Mouse (Mus musculus) MEL (cell line): Measurements from ENCODE around the gene Spo11. TPM values are rescaled to one million over a fixed set of nuclear protein-coding genes. Genes with fewer than 3 reads are reported as not detected.

Experiments
- DNase-seq: peaks from one replicate; pipeline ENCODE4 v3.0.0; 2011; ENCODE audit warnings: low read depth, low spot score
- H3K27ac ChIP-seq: 2 replicates; pipeline ENCODE4 v1.5.1; 2012; ENCODE audit warnings: low read depth, mild to moderate bottlenecking, control low read depth, low read length, moderate library complexity; ENCODE audit not compliant: control insufficient read depth
- H3K27me3 ChIP-seq, 2 experiments: fragments of 150-350 bp in 1 of 2; sonication (generic) in 1 of 2; 2 replicates each; pipeline ENCODE4 v1.6.1; 2012; ENCODE audit warnings: low read length in 2 of 2, mild to moderate bottlenecking in 2 of 2, improper control_type of control experiment in 1 of 2, moderate library complexity in 1 of 2; ENCODE audit not compliant: insufficient read depth in 2 of 2, control insufficient read depth in 1 of 2
- H3K36me3 ChIP-seq, 2 experiments: 2 replicates each; pipeline ENCODE4 v1.6.1; 2012 to 2014; ENCODE audit warnings: low read length in 2 of 2, improper control_type of control experiment in 1 of 2, inconsistent platforms in 1 of 2, mild to moderate bottlenecking in 1 of 2; ENCODE audit not compliant: insufficient read depth in 2 of 2, control insufficient read depth in 1 of 2
- H3K4me1 ChIP-seq, 2 experiments: fragments of 150-350 bp in 1 of 2; sonication (generic) in 1 of 2; 2 replicates each; pipeline ENCODE4 v1.6.1; 2012; ENCODE audit warnings: low read length in 2 of 2, improper control_type of control experiment in 1 of 2, mild to moderate bottlenecking in 1 of 2; ENCODE audit not compliant: insufficient read depth in 2 of 2, control insufficient read depth in 1 of 2
- H3K4me3 ChIP-seq, 2 experiments: fragments of 150-350 bp in 1 of 2; sonication (generic) in 1 of 2; 2 replicates each; pipeline ENCODE4 v1.5.1; 2012; ENCODE audit warnings: low read depth in 2 of 2, low read length in 2 of 2, mild to moderate bottlenecking in 2 of 2, moderate library complexity in 2 of 2, control low read depth in 1 of 2, improper control_type of control experiment in 1 of 2; ENCODE audit not compliant: control insufficient read depth in 1 of 2, insufficient read depth in 1 of 2
- H3K79me2 ChIP-seq: 2 replicates; pipeline ENCODE4 v1.6.1; 2012; ENCODE audit warnings: mild to moderate bottlenecking, low read length, moderate library complexity; ENCODE audit not compliant: control insufficient read depth, poor library complexity, insufficient read depth
- H3K9ac ChIP-seq: 2 replicates; pipeline ENCODE4 v1.6.1; 2012; ENCODE audit warnings: low read depth, mild to moderate bottlenecking, control low read depth, low read length, moderate library complexity; ENCODE audit not compliant: control insufficient read depth, poor library complexity, severe bottlenecking
- H3K9me3 ChIP-seq: fragments of 150-350 bp; sonication (generic); replicated peaks from 2 replicates; pipeline ENCODE4 v1.6.1; 2012; ENCODE audit warnings: mild to moderate bottlenecking, low read length, improper control_type of control experiment, moderate library complexity; ENCODE audit not compliant: insufficient read depth
- BHLHE40 ChIP-seq: IDR thresholded peaks from 2 replicates; pipeline ENCODE4 v1.6.1; 2012; ENCODE audit warnings: low read depth, mild to moderate bottlenecking, inconsistent platforms, low read length, improper control_type of control experiment, borderline replicate concordance
- ELF1 ChIP-seq: IDR thresholded peaks from 2 replicates; pipeline ENCODE4 v1.6.1; 2014; ENCODE audit warnings: low read depth, mild to moderate bottlenecking, inconsistent platforms, low read length, improper control_type of control experiment, moderate library complexity
- ETS1 ChIP-seq: IDR thresholded peaks from 2 replicates; pipeline ENCODE4 v1.6.1; 2012; ENCODE audit warnings: low read depth, mild to moderate bottlenecking, inconsistent platforms, low read length, improper control_type of control experiment, moderate library complexity
- GABPA ChIP-seq: IDR thresholded peaks from 2 replicates; pipeline ENCODE4 v1.6.1; 2012; ENCODE audit warnings: low read depth, mild to moderate bottlenecking, inconsistent platforms, low read length, improper control_type of control experiment, moderate library complexity
- MAFK ChIP-seq: IDR thresholded peaks from 2 replicates; pipeline ENCODE4 v1.6.1; 2011; ENCODE audit warnings: low read depth, mild to moderate bottlenecking, low read length, improper control_type of control experiment, borderline replicate concordance
- MAZ ChIP-seq: IDR thresholded peaks from 2 replicates; pipeline ENCODE4 v1.6.1; 2012; ENCODE audit warnings: low read depth, mild to moderate bottlenecking, inconsistent platforms, low read length, improper control_type of control experiment
- MEF2A ChIP-seq: IDR thresholded peaks from 2 replicates; pipeline ENCODE4 v1.6.1; 2014; ENCODE audit warnings: low read depth, mild to moderate bottlenecking, inconsistent platforms, low read length, improper control_type of control experiment; ENCODE audit not compliant: poor library complexity, insufficient replicate concordance, severe bottlenecking; ENCODE audit errors: extremely low read depth
- MXI1 ChIP-seq: IDR thresholded peaks from 2 replicates; pipeline ENCODE4 v1.6.1; 2011; ENCODE audit warnings: mild to moderate bottlenecking, low read depth, low read length, improper control_type of control experiment
- MYB ChIP-seq: IDR thresholded peaks from 2 replicates; pipeline ENCODE4 v1.6.1; 2011; ENCODE audit warnings: mild to moderate bottlenecking, low read depth, low read length, improper control_type of control experiment
- MYC ChIP-seq: IDR thresholded peaks from 2 replicates; pipeline ENCODE4 v1.6.1; 2011; ENCODE audit warnings: low read depth, mild to moderate bottlenecking, low read length, improper control_type of control experiment, moderate library complexity
- POLR2A ChIP-seq, 2 experiments: IDR thresholded peaks; 2 replicates each; pipeline ENCODE4 v1.6.1; 2011 to 2012; ENCODE audit warnings: low read length in 2 of 2, mild to moderate bottlenecking in 2 of 2, control low read depth in 1 of 2, improper control_type of control experiment in 1 of 2, low read depth in 1 of 2, moderate library complexity in 1 of 2; ENCODE audit not compliant: control insufficient read depth in 1 of 2, insufficient read depth in 1 of 2, poor library complexity in 1 of 2
- POLR2AphosphoS2 ChIP-seq: IDR thresholded peaks from 2 replicates; pipeline ENCODE4 v1.6.1; 2011; ENCODE audit warnings: low read length, improper control_type of control experiment
- POLR2AphosphoS5 ChIP-seq: IDR thresholded peaks from 2 replicates; pipeline ENCODE4 v1.6.1; 2012; ENCODE audit warnings: low read depth, borderline replicate concordance, mild to moderate bottlenecking, inconsistent platforms, low read length, moderate library complexity, mixed read lengths
- RAD21 ChIP-seq: IDR thresholded peaks from 2 replicates; pipeline ENCODE4 v1.6.1; 2011; ENCODE audit warnings: mild to moderate bottlenecking, low read depth, low read length, improper control_type of control experiment
- SIN3A ChIP-seq: IDR thresholded peaks from 2 replicates; pipeline ENCODE4 v1.6.1; 2012; ENCODE audit warnings: low read length, improper control_type of control experiment, inconsistent platforms
- SMC3 ChIP-seq: IDR thresholded peaks from 2 replicates; pipeline ENCODE4 v1.6.1; 2011; ENCODE audit warnings: low read depth, low read length, improper control_type of control experiment
- USF2 ChIP-seq, 2 experiments: IDR thresholded peaks; 2 replicates each; pipeline ENCODE4 v1.6.1; 2011 to 2012; ENCODE audit warnings: improper control_type of control experiment in 2 of 2, low read length in 2 of 2, borderline replicate concordance in 1 of 2, inconsistent platforms in 1 of 2, low read depth in 1 of 2, mild to moderate bottlenecking in 1 of 2; ENCODE audit not compliant: insufficient read depth in 1 of 2
- ZMIZ1 ChIP-seq: IDR thresholded peaks from 2 replicates; pipeline ENCODE4 v1.6.1; 2012; ENCODE audit warnings: low read depth, mild to moderate bottlenecking, inconsistent platforms, low read length, improper control_type of control experiment, moderate library complexity
- ZNF384 ChIP-seq: IDR thresholded peaks from 2 replicates; pipeline ENCODE4 v1.6.1; 2012; ENCODE audit warnings: low read depth, mild to moderate bottlenecking, inconsistent platforms, low read length, improper control_type of control experiment
- polyA plus RNA-seq, 2 experiments: library from polyadenylated mRNA; stranded (reverse) in 1 of 2; unstranded in 1 of 2; fragments of >175 nt in 1 of 2; fragments of >200 nt in 1 of 2; gene quantifications; 2 replicates each; pipeline versions ENCODE4 v1.2.1 to v1.2.4; 2012; ENCODE audit warnings: low replicate concordance in 2 of 2, low read depth in 1 of 2; ENCODE audit not compliant: insufficient read length in 2 of 2, insufficient read depth in 1 of 2, missing spikeins in 1 of 2
- total RNA-seq: library from RNA; depleted of rRNA; stranded (reverse); fragments of 300-350 nt; gene quantifications from 2 replicates; pipeline ENCODE4 v1.2.3, GENCODE M21; 2012

Spo11 gene
- total and polyA plus RNA-seq, 3 experiments: not detected

DNA sequence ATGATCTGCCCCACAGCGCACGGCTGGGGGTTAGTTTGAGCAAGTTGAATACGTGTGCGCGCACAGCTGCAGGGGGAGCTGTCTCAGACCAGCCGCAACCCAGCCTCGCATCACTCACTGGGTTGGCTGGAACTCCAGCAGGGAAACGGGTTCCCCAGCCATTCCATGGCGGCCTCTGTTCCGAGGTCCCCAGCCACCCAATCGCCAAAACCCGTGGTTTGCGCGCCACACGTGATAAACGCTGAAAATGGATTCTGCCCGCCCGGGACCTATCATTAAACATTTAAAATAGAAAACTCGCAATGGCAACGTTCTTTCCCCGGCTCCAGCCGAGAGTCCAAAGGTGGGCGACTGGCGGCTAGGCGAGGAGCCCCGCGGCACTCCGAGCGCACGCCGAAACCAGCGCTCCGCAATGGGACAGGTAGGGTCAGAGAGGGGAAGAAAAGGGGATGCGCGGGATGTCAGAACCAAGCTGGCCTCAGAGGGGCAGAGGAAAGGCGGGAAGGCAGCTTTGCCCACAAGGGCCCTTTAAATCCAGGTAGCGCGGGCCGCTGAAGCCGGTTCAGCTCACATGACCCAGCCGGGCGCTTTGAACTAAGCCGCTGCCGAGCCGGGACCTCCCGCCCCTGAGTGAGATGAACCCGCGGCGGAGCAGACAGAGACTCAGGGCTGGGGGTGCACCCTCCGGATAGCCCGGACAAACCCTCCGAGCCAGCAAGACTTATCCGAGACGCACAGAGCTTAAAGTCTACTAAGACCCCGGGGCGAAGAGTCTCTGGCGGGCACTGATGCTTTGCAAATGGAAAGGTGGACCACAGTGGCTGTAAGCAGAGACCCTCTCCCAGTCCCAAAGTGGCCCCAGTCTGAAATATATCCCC, 38.5 kb upstream of the Spo11 start:
- H3K27ac ChIP-seq: no peak overlapping the region
- H3K9me3 ChIP-seq: no peaks in the 10 kb centered on the region
- DNase-seq: no peak
- H3K4me1 ChIP-seq: no peaks in the 10 kb centered on the region
- H3K27me3 ChIP-seq: no peaks in the 10 kb centered on the region
- TF ChIP-seq MYC (no peak), GABPA (no peak), ZMIZ1 (no peak), USF2 (IDR thresholded peaks at IDR 0.05; ENCODE audit: borderline replicate concordance in 1 of 2, insufficient read depth in 1 of 2, low read depth in 1 of 2, low read length in 2 of 2) (no peak), POLR2A (IDR thresholded peaks at IDR 0.05; ENCODE audit: control insufficient read depth in 1 of 2, insufficient read depth in 1 of 2, low read depth in 1 of 2, low read length in 2 of 2, poor library complexity in 1 of 2) (no peak), ELF1 (no peak), BHLHE40 (no peak), MXI1 (no peak), POLR2AphosphoS2 (no peak)
- TF ChIP-seq, all 39 proteins: peak for 0
- Histone ChIP-seq H3K4me3 (no peak overlapping the region), H3K36me3 (no peaks in the 10 kb centered on the region), H3K79me2 (no peaks in the 10 kb centered on the region), H3K9ac (no peak overlapping the region)

DNA sequence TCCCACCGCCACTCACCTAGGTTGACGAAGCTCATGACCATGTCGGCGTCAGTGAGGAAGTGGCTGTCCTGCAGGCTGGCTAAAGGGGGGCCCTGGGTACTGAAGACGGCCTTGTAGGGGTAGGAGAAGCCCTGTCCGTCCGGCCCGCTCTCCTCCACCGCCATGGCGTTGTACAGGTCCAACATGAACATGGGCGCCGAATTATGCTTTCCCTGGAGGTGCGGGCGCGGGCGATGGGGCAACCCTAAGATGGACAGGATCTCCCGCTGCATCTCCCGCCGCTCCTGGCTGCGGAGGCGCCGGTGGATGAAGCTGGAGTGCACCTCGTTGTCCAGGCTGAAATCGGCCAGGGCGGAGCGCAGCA, 37.9 kb upstream of the Spo11 start:
- no peaks in the 10 kb centered on the region for H3K27me3 ChIP-seq
- H3K79me2 ChIP-seq: no peaks in the 10 kb centered on the region
- H3K36me3 ChIP-seq: no peaks in the 10 kb centered on the region
- no peak overlapping the region for H3K9ac ChIP-seq
- DNase-seq: no peak
- H3K4me3 ChIP-seq: no peak overlapping the region
- no peaks in the 10 kb centered on the region for H3K9me3 ChIP-seq
- no peak for TF ChIP-seq POLR2AphosphoS5
- no peak for TF ChIP-seq RAD21
- TF ChIP-seq SMC3: no peak
- no peak for TF ChIP-seq ZMIZ1
- TF ChIP-seq MEF2A: no peak
- no peak for TF ChIP-seq MYB
- TF ChIP-seq SIN3A: no peak
- no peak for TF ChIP-seq ETS1
- no peak for TF ChIP-seq MAZ
- no peak for TF ChIP-seq POLR2A (IDR thresholded peaks at IDR 0.05; ENCODE audit: control insufficient read depth in 1 of 2, insufficient read depth in 1 of 2, low read depth in 1 of 2, low read length in 2 of 2, poor library complexity in 1 of 2)
- no peak for TF ChIP-seq MAFK
- no peak for TF ChIP-seq ZNF384
- H3K27ac ChIP-seq: no peak overlapping the region
- H3K4me1 ChIP-seq: no peaks in the 10 kb centered on the region
